Mouse (Mus musculus) kidney, postnatal 4 days (tissue): Measurements from ENCODE around the gene Ddx58.

Experiments used
- DNase-seq, 2 experiments: peaks; one replicate each; pipeline ENCODE4 v3.0.0; 2021; ENCODE audit warnings: mixed read lengths in 2 of 2

Ddx58 gene

GRCm38 (mm10) chr4:40239409-40240271 is at the start of gene Ddx58:
TSS of gene Ddx58 (minus strand) at chr4:40239828.
- peak; percentile 41 to 65 for DNase-seq

- no peak for DNase-seq
Observed at GRCm38 (mm10) chr4:40289046-40289445, 49.4 kb upstream of the Ddx58 start.

GRCm38 (mm10) chr4:40287415-40287814 is 47.8 kb upstream of the Ddx58 start:
- DNase-seq: no peak

- DNase-seq: peak; percentile 78 to 80
Observed at GRCm38 (mm10) chr4:40285582-40285981, 46.0 kb upstream of the Ddx58 start.

GRCm38 (mm10) chr4:40279276-40279900 is 39.8 kb upstream of the Ddx58 start, which contains the start of gene Ndufb6:
TSS of gene Ndufb6 (minus strand) at chr4:40279421.
- DNase-seq: peak; percentile 98

GRCm38 (mm10) chr4:40278880-40279275 is 39.2 kb upstream of the Ddx58 start:
- no peak for DNase-seq

GRCm38 (mm10) chr4:40269430-40270032 is 29.9 kb upstream of the Ddx58 start, which contains the start of the genes Smim27 and Topors:
TSS of gene Smim27 (plus strand) at chr4:40269579.
TSS of gene Topors (minus strand) at chr4:40269850.
- peak; percentile 95 to 97 for DNase-seq

- no peak for DNase-seq
Observed at GRCm38 (mm10) chr4:40268835-40269234, 29.2 kb upstream of the Ddx58 start.

- peak; percentile 95 to 96 for DNase-seq
Observed at GRCm38 (mm10) chr4:40268204-40268813, 28.7 kb upstream of the Ddx58 start.

GRCm38 (mm10) chr4:40267681-40268080 is 28.1 kb upstream of the Ddx58 start:
- peak in 1 of 2 experiments; percentile 6 for DNase-seq

GRCm38 (mm10) chr4:40264321-40264720 is 24.7 kb upstream of the Ddx58 start:
- DNase-seq: no peak

GRCm38 (mm10) chr4:40254385-40255103 is 14.9 kb upstream of the Ddx58 start:
- DNase-seq: no peak

GRCm38 (mm10) chr4:40253766-40254165 is 14.1 kb upstream of the Ddx58 start:
- DNase-seq: no peak

GRCm38 (mm10) chr4:40250984-40251383 is 11.4 kb upstream of the Ddx58 start:
- no peak for DNase-seq

GRCm38 (mm10) chr4:40244035-40244434 is 4.4 kb upstream of the Ddx58 start:
- no peak for DNase-seq

- DNase-seq: no peak
Observed at GRCm38 (mm10) chr4:40243006-40243405, 3.4 kb upstream of the Ddx58 start.

GRCm38 (mm10) chr4:40241928-40242327 is 2.3 kb upstream of the Ddx58 start:
- DNase-seq: no peak

GRCm38 (mm10) chr4:40240272-40240744 is 680 bp upstream of the Ddx58 start:
- no peak for DNase-seq

- DNase-seq: peak; percentile 73 to 83
Observed at GRCm38 (mm10) chr4:40238483-40239408, 882 bp downstream of the Ddx58 start.

GRCm38 (mm10) chr4:40236829-40237228 is 2.8 kb downstream of the Ddx58 start:
- DNase-seq: no peak

GRCm38 (mm10) chr4:40234256-40234655 is 5.4 kb downstream of the Ddx58 start:
- no peak for DNase-seq
